Mouse (Mus musculus) adrenal gland, postnatal 25 days (tissue): Measurements from ENCODE around the gene Slc22a6. TPM values are rescaled to one million over a fixed set of nuclear protein-coding genes. Genes with fewer than 3 reads are reported as not detected.

Experiments used
- DNase-seq: peaks from one replicate; pipeline ENCODE4 v3.0.0; 2021; ENCODE audit warnings: mixed read lengths
- long read RNA-seq: library from polyadenylated mRNA; stranded (forward); transcript quantifications from one replicate; pipeline ENCODE4 v2.0.0, GENCODE M21; 2021
- total RNA-seq: library from RNA; stranded (reverse); gene quantifications from 2 replicates; pipeline ENCODE4 v1.2.3, GENCODE M21; 2021

Slc22a6 gene
- not detected in 2 replicates for total RNA-seq
- long read RNA-seq: 0 reads

GRCm38 (mm10) chr19:8617904-8618303, at the start of gene Slc22a6:
TSS of gene Slc22a6 (plus strand) at chr19:8618039.
- DNase-seq: no peak

DNA sequence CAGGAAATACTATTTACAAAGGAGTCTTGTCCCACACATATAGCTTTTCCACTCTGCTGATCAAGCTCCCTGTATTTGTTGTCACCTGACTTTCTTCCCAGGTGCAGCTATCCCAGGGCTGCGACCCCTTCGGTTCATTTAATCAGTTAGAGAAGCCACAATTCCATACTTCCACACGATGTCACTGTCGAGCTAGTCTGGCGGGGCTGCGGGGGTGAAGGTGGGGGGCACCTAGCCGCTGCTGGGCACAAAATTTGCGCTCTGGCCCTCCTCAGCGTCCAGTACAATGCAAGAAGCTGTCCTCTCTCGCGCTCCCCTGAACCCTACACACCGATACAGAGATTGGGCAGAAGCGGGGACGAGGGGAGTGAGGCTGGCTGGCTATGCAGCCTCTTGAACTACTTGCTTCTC, 48.4 kb upstream of the Slc22a6 start:
- no peak for DNase-seq

- no peak for DNase-seq
Measured at GRCm38 (mm10) chr19:8570341-8571040, 47.3 kb upstream of the Slc22a6 start.

GRCm38 (mm10) chr19:8571746-8572145, 46.1 kb upstream of the Slc22a6 start:
- no peak for DNase-seq

GRCm38 (mm10) chr19:8572485-8572884, 45.4 kb upstream of the Slc22a6 start:
- DNase-seq: no peak

DNA sequence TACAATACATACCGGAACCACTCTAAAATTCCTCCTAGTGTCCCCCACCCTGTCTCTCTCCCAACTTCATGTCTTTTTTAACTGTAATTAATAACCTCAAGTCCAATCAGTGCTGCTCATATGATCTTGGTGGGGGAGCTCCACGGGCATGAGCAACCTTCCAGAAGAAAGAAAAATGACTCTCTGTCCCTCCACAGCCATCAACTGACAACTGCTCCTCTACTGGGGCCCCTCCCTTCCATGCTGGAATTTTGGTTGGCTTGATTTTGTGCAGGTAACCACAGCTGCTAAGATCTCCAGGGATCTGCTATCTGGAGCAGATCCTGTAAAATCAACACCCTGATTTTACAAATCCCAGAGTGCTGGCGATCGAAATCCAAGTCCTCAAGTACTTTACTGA, 40.4 kb upstream of the Slc22a6 start:
- DNase-seq: no peak

- DNase-seq: peak; percentile 56
Measured at GRCm38 (mm10) chr19:8578293-8578969, 39.4 kb upstream of the Slc22a6 start.

- no peak for DNase-seq
Measured at GRCm38 (mm10) chr19:8578970-8579342, 38.9 kb upstream of the Slc22a6 start.

DNA sequence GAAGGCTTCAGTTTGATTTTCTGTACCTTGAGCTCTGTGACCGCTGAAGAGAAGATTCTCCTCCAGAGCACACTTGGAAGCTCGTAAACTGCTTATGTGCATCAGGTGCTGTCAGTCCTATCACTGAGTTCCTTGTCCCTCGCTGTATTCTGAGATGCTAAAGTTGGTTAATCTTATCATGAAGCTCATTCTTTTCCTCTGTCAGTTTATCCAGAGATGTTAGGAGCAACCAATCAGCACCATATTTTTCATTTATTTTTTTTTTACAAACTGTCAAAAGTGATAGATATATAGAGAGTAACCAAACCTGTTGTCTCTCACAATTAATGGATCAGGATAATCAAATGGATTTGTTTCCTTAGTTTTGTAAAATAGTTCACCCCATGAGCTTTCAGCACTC, 32.5 kb upstream of the Slc22a6 start:
- no peak for DNase-seq

GRCm38 (mm10) chr19:8585899-8586298, 31.9 kb upstream of the Slc22a6 start:
- no peak for DNase-seq

- no peak for DNase-seq
Measured at GRCm38 (mm10) chr19:8586350-8586749, 31.5 kb upstream of the Slc22a6 start.

GRCm38 (mm10) chr19:8587315-8587714, 30.5 kb upstream of the Slc22a6 start:
- DNase-seq: no peak

DNA sequence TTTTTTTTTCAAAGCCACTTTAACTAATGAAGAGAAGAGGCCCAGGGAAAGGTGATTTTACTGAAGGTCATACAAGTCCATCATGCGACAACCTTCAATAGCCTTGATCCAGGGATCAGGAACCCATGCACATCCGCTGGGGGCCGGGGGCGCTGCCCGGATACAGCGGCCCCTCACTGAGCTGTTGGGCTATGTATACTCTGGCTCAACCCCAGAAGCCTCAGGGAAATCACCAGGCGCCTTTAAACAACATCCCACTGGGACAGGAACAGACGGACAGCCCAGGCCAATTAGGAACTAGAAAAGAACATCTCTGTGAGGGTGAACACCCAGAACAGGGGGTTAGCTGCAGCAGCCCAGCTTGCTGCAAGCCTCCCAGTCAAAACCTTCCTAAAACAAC, 26.9 kb upstream of the Slc22a6 start, which contains the start of gene Slc22a8:
Gene Slc22a8, plus strand, starts transcription at position 301 of the 400 bp plus-strand sequence.
- DNase-seq: no peak

DNA sequence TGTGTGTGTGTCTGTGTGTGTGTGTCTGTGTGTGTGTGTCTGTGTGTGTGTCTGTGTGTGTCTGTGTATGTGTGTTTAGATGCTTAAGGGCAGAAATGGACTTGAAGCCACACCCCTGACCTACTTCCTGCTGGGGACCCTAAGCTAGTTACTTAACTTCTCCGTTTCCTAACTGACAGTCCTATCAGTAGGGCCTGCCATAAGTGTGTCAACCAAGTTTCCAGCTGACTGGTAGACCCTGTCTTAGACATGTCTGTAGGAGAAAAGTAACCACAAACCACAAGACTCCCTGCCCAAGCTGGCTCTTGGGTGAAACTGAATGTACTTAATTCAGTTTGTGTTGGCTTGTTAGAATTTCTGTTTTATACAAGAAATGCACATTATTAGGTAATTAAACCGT, 25.7 kb upstream of the Slc22a6 start:
- DNase-seq: no peak

- DNase-seq: no peak
Measured at GRCm38 (mm10) chr19:8592873-8593408, 24.9 kb upstream of the Slc22a6 start.

DNA sequence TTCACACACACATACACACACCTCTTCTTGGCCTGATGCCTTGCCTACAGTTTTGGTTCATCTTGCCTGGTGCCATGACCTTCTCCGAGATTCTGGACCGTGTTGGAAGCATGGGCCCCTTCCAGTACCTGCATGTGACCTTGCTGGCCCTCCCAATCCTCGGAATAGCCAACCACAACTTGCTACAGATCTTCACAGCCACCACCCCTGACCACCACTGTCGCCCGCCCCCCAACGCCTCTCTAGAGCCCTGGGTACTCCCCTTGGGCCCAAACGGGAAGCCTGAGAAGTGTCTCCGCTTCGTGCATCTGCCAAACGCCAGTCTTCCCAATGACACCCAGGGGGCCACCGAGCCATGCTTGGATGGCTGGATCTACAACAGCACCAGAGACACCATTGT, 24.0 kb upstream of the Slc22a6 start:
- DNase-seq: no peak

GRCm38 (mm10) chr19:8594518-8594917, 23.3 kb upstream of the Slc22a6 start:
- no peak for DNase-seq

DNA sequence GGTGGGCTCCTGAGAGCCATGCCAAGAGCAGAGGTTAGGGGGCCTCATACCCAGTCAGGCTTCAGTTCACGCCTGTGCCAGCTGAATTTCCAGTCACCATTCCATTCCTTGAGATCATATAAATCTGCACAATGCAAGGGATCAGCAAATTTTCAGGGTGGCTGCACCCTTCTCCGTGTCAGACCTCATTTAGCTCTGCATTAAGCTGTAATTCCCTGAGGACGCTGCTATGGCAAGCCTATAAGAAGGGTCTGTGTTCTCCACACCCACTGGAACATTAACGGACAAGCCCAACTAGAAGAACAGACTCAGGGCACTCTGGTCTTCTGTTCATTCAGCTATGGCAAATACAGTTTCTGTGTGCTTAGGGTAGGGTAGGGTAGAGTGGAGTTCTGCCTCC, 20.6 kb upstream of the Slc22a6 start:
- no peak for DNase-seq

GRCm38 (mm10) chr19:8599229-8599628, 18.6 kb upstream of the Slc22a6 start:
- no peak for DNase-seq

- DNase-seq: no peak
Measured at GRCm38 (mm10) chr19:8601922-8602321, 15.9 kb upstream of the Slc22a6 start.

- DNase-seq: no peak
Measured at GRCm38 (mm10) chr19:8602914-8603313, 14.9 kb upstream of the Slc22a6 start.

- no peak for DNase-seq
Measured at GRCm38 (mm10) chr19:8604536-8605240, 13.2 kb upstream of the Slc22a6 start.

GRCm38 (mm10) chr19:8605241-8605558, 12.6 kb upstream of the Slc22a6 start:
- no peak for DNase-seq
